Mouse (Mus musculus): ENCODE data around the gene Traip. TPM values are rescaled to one million over a fixed set of nuclear protein-coding genes. Genes with fewer than 3 reads are reported as not detected.

Gene Traip
- polyA plus RNA-seq, 1 experiment from 2014 or later, result 10.4 TPM

GRCm38 (mm10) chr9:107984052-107984753 lies 34.3 kb downstream of the Traip start:
- no peak for ATAC-seq (ENCODE audit: low FRiP score, low TSS enrichment)
- peak overlapping the region; percentile 54 for H3K4me3 ChIP-seq (replicated peaks; ENCODE audit: low read depth, low read length)
- no peak overlapping the region for H3K27ac ChIP-seq (replicated peaks; ENCODE audit: low read depth, low read length)
- no peaks in the 10 kb centered on the region for H3K36me3 ChIP-seq (ENCODE audit: control insufficient read depth, insufficient read depth, low read length)
- no peak for DNase-seq
- no peak overlapping the region for H3K9ac ChIP-seq (replicated peaks; ENCODE audit: low read length)
- no peaks in the 10 kb centered on the region for H3K9me3 ChIP-seq (ENCODE audit: control insufficient read depth, low read length)
- peak overlapping the region; percentile 75 for H3K4me2 ChIP-seq (ENCODE audit: low read length)
- 80% methylated on average over 19 of the region's 19 CpGs for WGBS
- 0 out of 2 replicates have a peak, but pooled peaks cover 8% of the 10 kb centered on the region for H3K4me1 ChIP-seq (ENCODE audit: control insufficient read depth, insufficient read depth, low read length)
- H3K27me3 ChIP-seq (ENCODE audit: control insufficient read depth, insufficient read depth, low read length), result peaks cover 13% of the 10 kb centered on the region; the same call in 1 of the 2 replicates

GRCm38 (mm10) chr9:107984754-107985055 lies 34.8 kb downstream of the Traip start:
- Histone ChIP-seq H3K27me3 (ENCODE audit: control insufficient read depth, insufficient read depth, low read length) (peaks cover 13% of the 10 kb centered on the region; the same call in 1 of the 2 replicates), H3K4me3 (replicated peaks; ENCODE audit: low read depth, low read length) (peak overlapping the region; percentile 54), H3K9me3 (ENCODE audit: control insufficient read depth, low read length) (no peaks in the 10 kb centered on the region), H3K36me3 (ENCODE audit: control insufficient read depth, insufficient read depth, low read length) (no peaks in the 10 kb centered on the region), H3K27ac (replicated peaks; ENCODE audit: low read depth, low read length) (no peak overlapping the region), H3K9ac (replicated peaks; ENCODE audit: low read length) (0 out of 2 replicates have a peak overlapping the region, but pooled peaks have one; percentile 62), H3K4me1 (ENCODE audit: control insufficient read depth, insufficient read depth, low read length) (0 out of 2 replicates have a peak, but pooled peaks cover 8% of the 10 kb centered on the region), H3K4me2 (ENCODE audit: low read length) (peak overlapping the region; percentile 75)
- 79% methylated on average over 9 of the region's 9 CpGs for WGBS
- DNase-seq (no peak), ATAC-seq (ENCODE audit: low FRiP score, low TSS enrichment) (no peak)

GRCm38 (mm10) chr9:107985131-107986119 lies 35.5 kb downstream of the Traip start, which contains the start of gene Inka1:
TSS of gene Inka1 (minus strand) at chr9:107985879.
- Histone ChIP-seq H3K9me3 (ENCODE audit: control insufficient read depth, low read length) (no peaks in the 10 kb centered on the region), H3K36me3 (ENCODE audit: control insufficient read depth, insufficient read depth, low read length) (no peaks in the 10 kb centered on the region), H3K4me3 (replicated peaks; ENCODE audit: low read depth, low read length) (peak within 1 kb of the TSS; percentile 54), H3K27me3 (ENCODE audit: control insufficient read depth, insufficient read depth, low read length) (peaks cover 13% of the 10 kb centered on the region; the same call in 1 of the 2 replicates), H3K9ac (replicated peaks; ENCODE audit: low read length) (peak within 1 kb of the TSS; percentile 62), H3K27ac (replicated peaks; ENCODE audit: low read depth, low read length) (no peak within 1 kb of the TSS), H3K4me1 (ENCODE audit: control insufficient read depth, insufficient read depth, low read length) (0 out of 2 replicates have a peak, but pooled peaks cover 8% of the 10 kb centered on the region), H3K4me2 (ENCODE audit: low read length) (peak within 1 kb of the TSS; percentile 75)
- WGBS, result under 1% methylated on average over 58 of the region's 58 CpGs
- peak; percentile 85 for DNase-seq
- ATAC-seq (ENCODE audit: low FRiP score, low TSS enrichment), result peak; percentile 84

GRCm38 (mm10) chr9:107986376-107986775 lies 36.4 kb downstream of the Traip start:
- Histone ChIP-seq H3K4me1 (ENCODE audit: control insufficient read depth, insufficient read depth, low read length) (0 out of 2 replicates have a peak, but pooled peaks cover 8% of the 10 kb centered on the region), H3K4me2 (ENCODE audit: low read length) (peak overlapping the region; percentile 75), H3K4me3 (replicated peaks; ENCODE audit: low read depth, low read length) (no peak overlapping the region), H3K9me3 (ENCODE audit: control insufficient read depth, low read length) (no peaks in the 10 kb centered on the region), H3K27me3 (ENCODE audit: control insufficient read depth, insufficient read depth, low read length) (peaks cover 13% of the 10 kb centered on the region; the same call in 1 of the 2 replicates), H3K27ac (replicated peaks; ENCODE audit: low read depth, low read length) (no peak overlapping the region), H3K36me3 (ENCODE audit: control insufficient read depth, insufficient read depth, low read length) (no peaks in the 10 kb centered on the region), H3K9ac (replicated peaks; ENCODE audit: low read length) (no peak overlapping the region)
- WGBS, result 4% methylated on average over 18 of the region's 18 CpGs
- ATAC-seq (ENCODE audit: low FRiP score, low TSS enrichment) (peak; percentile 52; the same call in 1 of the 2 replicates), DNase-seq (peak; percentile 88)

- Histone ChIP-seq H3K36me3 (ENCODE audit: control insufficient read depth, insufficient read depth, low read length) (no peaks in the 10 kb centered on the region), H3K4me1 (ENCODE audit: control insufficient read depth, insufficient read depth, low read length) (0 out of 2 replicates have a peak, but pooled peaks cover 8% of the 10 kb centered on the region), H3K27me3 (ENCODE audit: control insufficient read depth, insufficient read depth, low read length) (peaks cover 13% of the 10 kb centered on the region; the same call in 1 of the 2 replicates), H3K9ac (replicated peaks; ENCODE audit: low read length) (no peak overlapping the region), H3K4me2 (ENCODE audit: low read length) (no peak overlapping the region), H3K27ac (replicated peaks; ENCODE audit: low read depth, low read length) (no peak overlapping the region), H3K4me3 (replicated peaks; ENCODE audit: low read depth, low read length) (no peak overlapping the region), H3K9me3 (ENCODE audit: control insufficient read depth, low read length) (no peaks in the 10 kb centered on the region)
- DNase-seq, result no peak
- WGBS, result 85% methylated on average over 3 of the region's 3 CpGs
- ATAC-seq (ENCODE audit: low FRiP score, low TSS enrichment), result no peak
Measured at GRCm38 (mm10) chr9:107987950-107988349, 38.0 kb downstream of the Traip start.

- 71% methylated on average over 2 of the region's 2 CpGs for WGBS
- no peak within 1 kb of the TSS for H3K4me3 ChIP-seq (replicated peaks; ENCODE audit: low read depth, low read length)
- no peak within 1 kb of the TSS for H3K9ac ChIP-seq (replicated peaks; ENCODE audit: low read length)
- DNase-seq (no peak), ATAC-seq (ENCODE audit: low FRiP score, low TSS enrichment) (no peak)
- no peaks in the 10 kb centered on the region for H3K4me1 ChIP-seq (ENCODE audit: control insufficient read depth, insufficient read depth, low read length)
- no peaks in the 10 kb centered on the region for H3K36me3 ChIP-seq (ENCODE audit: control insufficient read depth, insufficient read depth, low read length)
- no peak within 1 kb of the TSS for H3K27ac ChIP-seq (replicated peaks; ENCODE audit: low read depth, low read length)
- H3K9me3 ChIP-seq (ENCODE audit: control insufficient read depth, low read length), result no peaks in the 10 kb centered on the region
- H3K27me3 ChIP-seq (ENCODE audit: control insufficient read depth, insufficient read depth, low read length), result no peaks in the 10 kb centered on the region
- H3K4me2 ChIP-seq (ENCODE audit: low read length), result no peak within 1 kb of the TSS
Measured at GRCm38 (mm10) chr9:107992197-107992596, 42.3 kb downstream of the Traip start, which contains the start of gene Cdhr4. TSS of gene Cdhr4 (plus strand) at chr9:107992497.

- Histone ChIP-seq H3K36me3 (ENCODE audit: control insufficient read depth, insufficient read depth, low read length) (no peaks in the 10 kb centered on the region), H3K27me3 (ENCODE audit: control insufficient read depth, insufficient read depth, low read length) (no peaks in the 10 kb centered on the region), H3K9me3 (ENCODE audit: control insufficient read depth, low read length) (no peaks in the 10 kb centered on the region), H3K4me3 (replicated peaks; ENCODE audit: low read depth, low read length) (no peak overlapping the region), H3K9ac (replicated peaks; ENCODE audit: low read length) (no peak overlapping the region), H3K4me2 (ENCODE audit: low read length) (no peak overlapping the region), H3K27ac (replicated peaks; ENCODE audit: low read depth, low read length) (no peak overlapping the region), H3K4me1 (ENCODE audit: control insufficient read depth, insufficient read depth, low read length) (no peaks in the 10 kb centered on the region)
- WGBS, result 84% methylated on average over 11 of the region's 11 CpGs
- DNase-seq (no peak), ATAC-seq (ENCODE audit: low FRiP score, low TSS enrichment) (no peak)
Measured at GRCm38 (mm10) chr9:107993013-107993412, 43.1 kb downstream of the Traip start.

- Histone ChIP-seq H3K4me1 (ENCODE audit: control insufficient read depth, insufficient read depth, low read length) (no peaks in the 10 kb centered on the region), H3K4me2 (ENCODE audit: low read length) (no peak overlapping the region), H3K27me3 (ENCODE audit: control insufficient read depth, insufficient read depth, low read length) (no peaks in the 10 kb centered on the region), H3K9me3 (ENCODE audit: control insufficient read depth, low read length) (no peaks in the 10 kb centered on the region), H3K27ac (replicated peaks; ENCODE audit: low read depth, low read length) (no peak overlapping the region), H3K4me3 (replicated peaks; ENCODE audit: low read depth, low read length) (no peak overlapping the region), H3K36me3 (ENCODE audit: control insufficient read depth, insufficient read depth, low read length) (no peaks in the 10 kb centered on the region), H3K9ac (replicated peaks; ENCODE audit: low read length) (no peak overlapping the region)
- WGBS, result 65% methylated on average over 2 of the region's 2 CpGs
- no peak for DNase-seq
- ATAC-seq (ENCODE audit: low FRiP score, low TSS enrichment), result no peak
Measured at GRCm38 (mm10) chr9:107994464-107994863, 44.5 kb downstream of the Traip start.

Measured in midbrain, embryonic 14.5 days (tissue).